Mouse (Mus musculus) limb, embryonic 14.5 days (tissue): Measurements from ENCODE around the gene Slc40a1. TPM values are rescaled to one million over a fixed set of nuclear protein-coding genes. Genes with fewer than 3 reads are reported as not detected.

Experiments
- ATAC-seq: fragments of 200-750 bp; cut with Nextera tagmentation; 2 replicates; pipeline ENCODE4 v1.8.0; 2017; ENCODE audit warnings: low read depth, moderate number of reproducible peaks, moderate TSS enrichment; ENCODE audit not compliant: low FRiP score
- DNase-seq: peaks from one replicate; pipeline ENCODE4 v3.0.0-alpha.2; 2015; ENCODE audit warnings: low spot score
- H3K27ac ChIP-seq: fragments of 300-500 bp; sonication (generic); replicated peaks from 2 replicates; pipeline ENCODE4 v1.5.1; 2014; ENCODE audit warnings: low read depth, mild to moderate bottlenecking, low read length, moderate library complexity, mixed read lengths
- H3K27me3 ChIP-seq: fragments of 300-500 bp; sonication (generic); 2 replicates; pipeline ENCODE4 v1.6.1; 2014; ENCODE audit warnings: low read length, mixed read lengths; ENCODE audit not compliant: control insufficient read depth, insufficient read depth
- H3K36me3 ChIP-seq: fragments of 300-500 bp; sonication (generic); 2 replicates; pipeline ENCODE4 v1.6.1; 2014; ENCODE audit warnings: mild to moderate bottlenecking, low read length, moderate library complexity, mixed read lengths; ENCODE audit not compliant: control insufficient read depth, insufficient read depth
- H3K4me1 ChIP-seq: fragments of 300-500 bp; sonication (generic); 2 replicates; pipeline ENCODE4 v1.6.1; 2014; ENCODE audit warnings: antibody characterized with exemption, low read length, mixed read lengths; ENCODE audit not compliant: control insufficient read depth, insufficient read depth
- H3K4me2 ChIP-seq: fragments of 300-500 bp; sonication (generic); replicated peaks from 2 replicates; pipeline ENCODE4 v1.6.1; 2014; ENCODE audit warnings: low read depth, mild to moderate bottlenecking, low read length, moderate library complexity; ENCODE audit not compliant: severe bottlenecking
- H3K4me3 ChIP-seq: fragments of 300-500 bp; sonication (generic); replicated peaks from 2 replicates; pipeline ENCODE4 v1.5.1; 2014; ENCODE audit warnings: low read length
- H3K9ac ChIP-seq: fragments of 300-500 bp; sonication (generic); 2 replicates; pipeline ENCODE4 v1.6.1; 2014; ENCODE audit warnings: mild to moderate bottlenecking, low read depth, low read length, moderate library complexity; ENCODE audit not compliant: severe bottlenecking
- H3K9me3 ChIP-seq: fragments of 300-500 bp; sonication (generic); 2 replicates; pipeline ENCODE4 v1.6.1; 2016; ENCODE audit warnings: low read length; ENCODE audit not compliant: control insufficient read depth
- POLR2A ChIP-seq: fragments of 200-500 bp; IDR thresholded peaks from 2 replicates; pipeline ENCODE4 v1.8.0; 2012; ENCODE audit warnings: inconsistent platforms, mild to moderate bottlenecking, moderate library complexity, borderline replicate concordance; ENCODE audit not compliant: insufficient read depth, insufficient read length; ENCODE audit errors: extremely low read depth
- WGBS: fragments of 180-500 bp; shearing (Covaris S2); extraction: QIAGEN DNeasy Blood & Tissue Kit; methylation state at CpG from one replicate; pipeline ENCODE4 v1.1.7; 2014; 5-methylcytosine and 5-hydroxymethylcytosine counted together
- polyA plus RNA-seq, 2 experiments: library from polyadenylated mRNA; depleted of rRNA in 1 of 2; stranded (reverse) in 1 of 2; unstranded in 1 of 2; fragments of >200 nt; fragmentation: Nextera tagmentation in 1 of 2; extraction: Ambion mirVana in 1 of 2; gene quantifications; 2 replicates each; pipeline versions ENCODE4 v1.2.1 to v1.2.3; 2012 to 2014

The Slc40a1 gene
- polyA plus RNA-seq, 2 experiments: 15.9 to 46.1 TPM

GRCm38 (mm10) chr1:45919752-45920151 lies 6.6 kb downstream of the Slc40a1 start:
- ATAC-seq (no peak), DNase-seq (no peak)
- Histone ChIP-seq H3K4me3 (no peak overlapping the region), H3K4me2 (no peak overlapping the region), H3K9ac (no peak overlapping the region), H3K27me3 (no peaks in the 10 kb centered on the region), H3K4me1 (no peaks in the 10 kb centered on the region), H3K36me3 (no peaks in the 10 kb centered on the region), H3K9me3 (no peaks in the 10 kb centered on the region), H3K27ac (no peak overlapping the region)
- 95% methylated on average over 1 of the region's 1 CpGs for WGBS
- TF ChIP-seq POLR2A: no peak

GRCm38 (mm10) chr1:45917136-45917803 lies 9.1 kb downstream of the Slc40a1 start:
- Histone ChIP-seq H3K27ac (no peak overlapping the region), H3K9me3 (no peaks in the 10 kb centered on the region), H3K4me3 (no peak overlapping the region), H3K27me3 (no peaks in the 10 kb centered on the region), H3K4me1 (no peaks in the 10 kb centered on the region), H3K9ac (no peak overlapping the region), H3K36me3 (no peaks in the 10 kb centered on the region), H3K4me2 (no peak overlapping the region)
- 80% methylated on average over 4 of the region's 4 CpGs for WGBS
- DNase-seq: no peak
- no peak for ATAC-seq
- TF ChIP-seq POLR2A: no peak

GRCm38 (mm10) chr1:45916174-45916573 lies 10.1 kb downstream of the Slc40a1 start:
- Histone ChIP-seq H3K9ac (no peak overlapping the region), H3K4me1 (no peaks in the 10 kb centered on the region), H3K9me3 (no peaks in the 10 kb centered on the region), H3K4me3 (no peak overlapping the region), H3K27ac (no peak overlapping the region), H3K27me3 (no peaks in the 10 kb centered on the region), H3K4me2 (no peak overlapping the region), H3K36me3 (no peaks in the 10 kb centered on the region)
- DNase-seq (no peak), ATAC-seq (no peak)
- no peak for TF ChIP-seq POLR2A
- WGBS: 40% methylated on average over 3 of the region's 3 CpGs

GRCm38 (mm10) chr1:45914236-45914635 lies 12.1 kb downstream of the Slc40a1 start:
- Histone ChIP-seq H3K27me3 (no peaks in the 10 kb centered on the region), H3K27ac (no peak overlapping the region), H3K4me1 (no peaks in the 10 kb centered on the region), H3K9me3 (no peaks in the 10 kb centered on the region), H3K4me2 (no peak overlapping the region), H3K4me3 (no peak overlapping the region), H3K36me3 (no peaks in the 10 kb centered on the region), H3K9ac (no peak overlapping the region)
- 95% methylated on average over 4 of the region's 4 CpGs for WGBS
- DNase-seq (no peak), ATAC-seq (no peak)
- no peak for TF ChIP-seq POLR2A

DNA sequence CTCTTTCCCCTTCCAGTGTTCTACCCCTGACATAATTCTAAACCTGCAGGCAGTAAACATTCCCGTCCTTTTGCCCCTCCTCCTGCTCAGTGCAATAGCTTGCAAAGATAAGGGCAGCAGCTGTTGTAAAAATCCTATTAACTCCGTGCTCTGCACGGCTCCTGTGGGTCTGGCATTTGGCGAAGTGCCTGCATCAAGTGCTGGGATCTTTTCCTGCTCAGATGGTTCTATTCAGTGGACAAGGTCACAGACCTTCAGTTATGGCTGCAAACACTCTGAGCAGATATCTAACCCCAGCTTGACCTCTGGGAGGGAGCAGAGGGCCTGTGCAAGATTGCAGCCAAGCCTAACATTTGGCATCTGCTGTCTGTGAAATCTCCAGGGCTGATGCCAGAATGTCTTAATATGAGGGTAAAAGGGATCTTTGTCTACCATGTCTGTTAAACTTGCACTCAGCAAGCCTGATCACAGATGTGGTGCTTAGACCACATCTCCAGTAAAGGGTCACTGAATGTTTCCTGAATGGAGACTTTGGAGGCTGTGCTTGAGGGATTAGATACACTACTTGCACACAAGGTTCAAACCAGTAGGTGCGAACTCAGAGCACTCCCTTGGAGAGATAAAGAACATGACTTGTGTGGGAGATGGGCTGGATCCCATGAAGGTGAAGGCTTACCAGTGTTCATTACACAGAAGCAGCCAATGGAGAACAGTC lies 21.1 kb downstream of the Slc40a1 start:
- Histone ChIP-seq H3K4me3 (no peak overlapping the region), H3K9me3 (no peaks in the 10 kb centered on the region), H3K4me1 (peaks cover 11% of the 10 kb centered on the region), H3K9ac (no peak overlapping the region), H3K36me3 (no peaks in the 10 kb centered on the region), H3K27ac (peak overlapping the region; percentile 10; the same call in 1 of the 2 replicates), H3K4me2 (no peak overlapping the region), H3K27me3 (no peaks in the 10 kb centered on the region)
- peak; percentile 80 for ATAC-seq
- TF ChIP-seq POLR2A: no peak
- 17% methylated on average over 5 of the region's 5 CpGs for whole genome bisulfite sequencing
- peak; percentile 38 for DNase-seq

- DNase-seq (no peak), ATAC-seq (no peak)
- no peak for TF ChIP-seq POLR2A
- Histone ChIP-seq H3K9ac (no peak overlapping the region), H3K4me2 (no peak overlapping the region), H3K27ac (no peak overlapping the region), H3K27me3 (no peaks in the 10 kb centered on the region), H3K36me3 (no peaks in the 10 kb centered on the region), H3K4me3 (no peak overlapping the region), H3K4me1 (peaks cover 11% of the 10 kb centered on the region), H3K9me3 (no peaks in the 10 kb centered on the region)
- 75% methylated on average over 3 of the region's 3 CpGs for WGBS
These were observed 22.2 kb downstream of the Slc40a1 start for GRCm38 (mm10) chr1:45904161-45904560.
